Mouse (Mus musculus) heart, adult 8-10 months (tissue): Measurements from ENCODE around the gene Hps4. TPM values are rescaled to one million over a fixed set of nuclear protein-coding genes. Genes with fewer than 3 reads are reported as not detected.
"Not testable (repeated sequence)": the region's sequence is repeated elsewhere in the genome, so short reads cannot be mapped to it uniquely, and the experiment has no call there.

Experiments
- DNase-seq: peaks from one replicate; pipeline ENCODE4 v3.0.0; 2022; ENCODE audit warnings: low spot score
- total RNA-seq, 4 experiments: library from RNA; stranded (reverse); gene quantifications; 2 replicates each; pipeline ENCODE4 v1.2.4; 2022

The Hps4 gene
- total RNA-seq, 4 experiments from 2014 or later = 8.5 to 12.6 (median 10.2) TPM

GRCm38 (mm10) chr5:112399284-112399683, 56.4 kb downstream of the Hps4 start:
- DNase-seq = no peak

GRCm38 (mm10) chr5:112402437-112402836, 59.6 kb downstream of the Hps4 start:
- DNase-seq = no peak

GRCm38 (mm10) chr5:112406017-112406416, 63.1 kb downstream of the Hps4 start:
- DNase-seq = no peak

- DNase-seq = no peak
Observed at GRCm38 (mm10) chr5:112409274-112409673, 66.4 kb downstream of the Hps4 start.

GRCm38 (mm10) chr5:112411072-112411471, 68.2 kb downstream of the Hps4 start:
- no peak for DNase-seq

- no peak for DNase-seq
Observed at GRCm38 (mm10) chr5:112411514-112412335, 68.8 kb downstream of the Hps4 start.

GRCm38 (mm10) chr5:112412781-112413180, 69.9 kb downstream of the Hps4 start:
- DNase-seq = not testable (repeated sequence)

GRCm38 (mm10) chr5:112416673-112417072, 73.8 kb downstream of the Hps4 start:
- no peak for DNase-seq

- DNase-seq = no peak
Observed at GRCm38 (mm10) chr5:112418023-112418422, 75.1 kb downstream of the Hps4 start.

GRCm38 (mm10) chr5:112419535-112419934, 76.7 kb downstream of the Hps4 start:
- no peak for DNase-seq

- no peak for DNase-seq
Observed at GRCm38 (mm10) chr5:112426635-112427034, 83.8 kb downstream of the Hps4 start.

- DNase-seq = peak; percentile 29
Observed at GRCm38 (mm10) chr5:112427283-112427682, 84.4 kb downstream of the Hps4 start.

Other genes starting within 250 kb of the Hps4 start
- gene Cryba4, start 90.6 kb upstream of the Hps4 start, total RNA-seq = 10 to 100 TPM in 1 of 4 experiments, 1 to 10 TPM in 3; 7.6 to 10.4 (median 8.5) TPM
- 1 to 10 TPM; 2.0 to 3.4 (median 2.7) TPM for gene Crybb1, start 87.3 kb upstream of the Hps4 start, total RNA-seq
- gene Tpst2, start 66.4 kb upstream of the Hps4 start, total RNA-seq = 10 to 100 TPM; 32.2 to 47.1 (median 37.1) TPM
- gene Tfip11, start 16.7 kb upstream of the Hps4 start, total RNA-seq = 10 to 100 TPM; 17.0 to 19.1 (median 18.4) TPM
- gene Srrd, start within 50 bp of the Hps4 start, total RNA-seq = 1 to 10 TPM; 7.8 to 9.4 (median 8.3) TPM
- gene Gm6583, start 12.9 kb downstream of the Hps4 start, total RNA-seq = not detected
- gene Asphd2, start 51.8 kb downstream of the Hps4 start, total RNA-seq = under 1 TPM; 0.41 to 0.52 (median 0.47) TPM
- not detected for gene Gm6588, start 106.3 kb downstream of the Hps4 start, total RNA-seq
- gene Sez6l, start 234.1 kb downstream of the Hps4 start, total RNA-seq = under 1 TPM; 0.08 to 0.22 (median 0.17) TPM